Mouse (Mus musculus) adrenal gland, adult 2 months (tissue): ENCODE measurements at regions not wholly inside any gene's neighbourhood (a gene's known extent, or its start where the extent isn't known, plus 50 kb on each side); places are given as distances from the start of the nearest gene placed in this dataset.
A peak's percentile ranks its signal among the peaks of the same experiment; 100 is the strongest.

Source experiments
- DNase-seq: peaks from one replicate; pipeline ENCODE4 v3.0.0; 2021

GRCm38 (mm10) chr6:82860485-82860884, 79.1 kb downstream of the Sema4f start:
- no peak for DNase-seq

GRCm38 (mm10) chr6:82856218-82856617, 82.0 kb upstream of the Hk2 start:
- DNase-seq: no peak

GRCm38 (mm10) chr6:82855401-82855800, 81.1 kb upstream of the Hk2 start:
- peak; percentile 33 for DNase-seq

- no peak for DNase-seq
Measured at GRCm38 (mm10) chr6:82854780-82855179, 80.5 kb upstream of the Hk2 start.

- DNase-seq: peak; percentile 93
Measured at GRCm38 (mm10) chr6:82854338-82854737, 80.1 kb upstream of the Hk2 start.

- DNase-seq: no peak
Measured at GRCm38 (mm10) chr6:82853076-82853475, 78.8 kb upstream of the Hk2 start.

GRCm38 (mm10) chr6:82850556-82850955, 76.3 kb upstream of the Hk2 start:
- no peak for DNase-seq

- DNase-seq: no peak
Measured at GRCm38 (mm10) chr6:82847598-82847997, 73.3 kb upstream of the Hk2 start.

- DNase-seq: peak; percentile 68
Measured at GRCm38 (mm10) chr6:82846587-82847150, 72.4 kb upstream of the Hk2 start.

- no peak for DNase-seq
Measured at GRCm38 (mm10) chr6:82844432-82844831, 70.2 kb upstream of the Hk2 start.

GRCm38 (mm10) chr6:82843881-82844280, 69.6 kb upstream of the Hk2 start:
- no peak for DNase-seq

GRCm38 (mm10) chr6:82837246-82837645, 63.0 kb upstream of the Hk2 start:
- DNase-seq: peak; percentile 41

- no peak for DNase-seq
Measured at GRCm38 (mm10) chr6:82835222-82836064, 61.2 kb upstream of the Hk2 start.

GRCm38 (mm10) chr6:82833867-82834266, 59.6 kb upstream of the Hk2 start:
- DNase-seq: no peak

- DNase-seq: no peak
Measured at GRCm38 (mm10) chr6:82831211-82831610, 57.0 kb upstream of the Hk2 start.

GRCm38 (mm10) chr6:82824684-82825083, 50.4 kb upstream of the Hk2 start:
- no peak for DNase-seq

GRCm38 (mm10) chr6:82824240-82824639, 50.0 kb upstream of the Hk2 start:
- no peak for DNase-seq
